Mouse (Mus musculus): ENCODE results near the gene Gm26897. TPM values are rescaled to one million over a fixed set of nuclear protein-coding genes. Genes with fewer than 3 reads are reported as not detected.
A peak's percentile ranks its signal among the peaks of the same experiment; 100 is the strongest.

Gene Gm26897
- total RNA-seq (2021): not detected

DNA sequence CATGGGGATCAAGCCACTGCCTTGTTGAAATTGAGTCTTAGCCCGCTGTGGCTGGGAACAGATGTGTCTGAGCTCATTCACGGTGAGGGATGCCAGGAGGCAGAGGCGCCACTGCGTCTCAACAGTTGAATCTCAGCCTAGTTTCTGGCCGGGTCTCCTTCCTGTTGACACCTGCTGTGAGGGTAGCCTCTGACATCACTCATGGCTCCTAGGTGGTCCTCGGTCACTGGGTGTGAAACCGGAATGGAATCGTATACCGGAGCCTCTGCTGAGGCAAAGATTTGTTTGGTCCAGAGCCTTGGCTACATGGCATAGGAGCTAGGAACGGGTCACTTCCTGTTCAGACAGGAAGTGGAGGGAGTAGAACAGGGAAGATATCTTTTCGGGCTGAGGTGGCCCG is at the start of gene Gm26897:
TSS of gene Gm26897 (plus strand) at position 74 of the 400 bp plus-strand sequence.
- DNase-seq (ENCODE audit: extremely low spot score in 1 of 2, low spot score in 2 of 2): no peak
- intact Hi-C loops (cut with DNase I): no loop called here

DNA sequence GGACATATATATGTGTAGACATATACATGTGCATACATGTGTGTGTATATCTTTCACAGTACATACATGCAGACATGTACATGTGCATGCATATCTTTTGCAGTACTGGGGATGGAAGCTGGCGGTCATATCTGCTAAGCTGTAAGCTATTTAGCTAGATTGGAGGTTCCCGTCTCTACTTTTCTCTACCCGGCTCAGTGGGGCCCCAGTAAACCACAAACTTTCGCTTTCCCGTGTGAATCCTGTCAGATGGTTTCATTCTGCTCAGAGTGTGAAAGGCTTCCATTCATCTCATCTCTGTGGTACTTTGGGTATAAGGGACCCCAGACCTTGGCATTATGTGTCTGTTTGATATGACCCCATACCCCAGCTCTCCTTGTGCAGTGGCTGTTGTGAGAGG is 46.4 kb upstream of the Gm26897 start:
- DNase-seq (ENCODE audit: extremely low spot score in 1 of 2, low spot score in 2 of 2): no peak
- intact Hi-C loops (cut with DNase I): no loop called here

DNA sequence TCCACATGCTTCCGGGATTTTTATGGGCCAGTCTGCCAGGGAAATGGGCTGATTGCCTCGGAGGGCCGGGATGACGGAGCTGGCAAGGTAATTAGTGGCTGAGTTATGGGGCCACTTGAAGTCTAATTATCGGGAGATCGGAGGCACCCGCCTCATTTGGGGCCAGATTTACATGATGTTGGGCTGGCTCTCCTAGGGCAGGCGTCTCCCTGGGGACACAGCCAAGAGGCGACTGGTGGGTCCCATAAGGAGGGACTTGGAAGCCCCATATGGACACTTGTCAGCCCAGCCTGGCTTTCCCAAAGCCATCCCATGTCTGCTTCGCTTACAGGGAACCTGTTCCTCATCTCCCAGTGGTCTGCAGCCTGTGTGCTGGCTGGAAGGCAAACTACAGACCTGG is 45.1 kb upstream of the Gm26897 start:
- intact Hi-C loops (cut with DNase I): no loop called here
- DNase-seq (ENCODE audit: extremely low spot score in 1 of 2, low spot score in 2 of 2): no peak

DNA sequence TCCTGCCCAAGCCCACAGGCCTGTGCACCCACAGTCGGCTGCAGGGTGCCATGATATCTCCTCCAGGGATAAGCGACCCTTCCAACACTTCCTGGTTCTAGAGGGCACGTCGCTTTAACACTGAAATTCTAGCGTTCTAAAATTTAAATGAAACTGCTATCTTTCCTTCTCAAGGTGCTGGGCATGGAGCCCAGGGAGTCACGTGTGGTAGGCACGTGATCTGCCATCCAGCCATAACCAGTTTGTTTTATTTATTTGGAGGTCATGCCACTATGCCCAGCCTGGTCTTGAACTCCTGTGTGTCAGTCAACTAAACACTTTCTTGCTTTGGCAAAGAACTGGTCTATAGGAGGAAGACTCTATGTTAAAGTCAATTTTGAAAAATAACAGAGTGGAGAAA is 35.7 kb upstream of the Gm26897 start:
- no peak for DNase-seq (ENCODE audit: extremely low spot score in 1 of 2, low spot score in 2 of 2)
- intact Hi-C loops (cut with DNase I): no loop called here

DNA sequence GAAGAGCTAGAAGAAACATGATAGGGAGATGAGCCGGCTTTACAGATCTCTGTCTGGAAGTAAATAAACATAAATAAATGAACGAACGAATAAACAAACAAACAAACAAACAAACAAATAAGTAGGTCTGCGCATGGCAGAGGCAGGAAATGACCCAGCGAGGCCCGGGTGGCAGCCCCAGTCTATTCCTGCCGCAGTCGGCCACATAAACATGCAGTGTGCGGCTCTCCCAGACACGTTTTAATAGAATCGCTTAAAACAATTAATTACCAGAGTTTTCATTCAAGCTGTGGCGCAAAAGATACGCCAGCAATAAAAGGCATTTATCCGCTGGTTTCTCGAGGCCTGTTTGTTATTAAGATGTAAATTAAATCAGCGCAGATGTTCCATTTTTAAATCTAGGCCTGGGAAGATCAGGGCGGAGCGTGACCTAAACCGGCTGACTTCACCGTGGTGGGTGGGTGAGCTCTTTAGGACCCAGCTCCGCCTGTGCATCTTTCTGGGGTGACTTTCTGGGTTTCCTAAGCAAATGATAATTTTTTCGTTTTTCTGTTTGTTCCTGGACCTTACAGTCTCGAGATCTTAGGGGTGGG is 33.9 kb upstream of the Gm26897 start:
- intact Hi-C loops (cut with DNase I): no loop called here
- no peak for DNase-seq (ENCODE audit: extremely low spot score in 1 of 2, low spot score in 2 of 2)

DNA sequence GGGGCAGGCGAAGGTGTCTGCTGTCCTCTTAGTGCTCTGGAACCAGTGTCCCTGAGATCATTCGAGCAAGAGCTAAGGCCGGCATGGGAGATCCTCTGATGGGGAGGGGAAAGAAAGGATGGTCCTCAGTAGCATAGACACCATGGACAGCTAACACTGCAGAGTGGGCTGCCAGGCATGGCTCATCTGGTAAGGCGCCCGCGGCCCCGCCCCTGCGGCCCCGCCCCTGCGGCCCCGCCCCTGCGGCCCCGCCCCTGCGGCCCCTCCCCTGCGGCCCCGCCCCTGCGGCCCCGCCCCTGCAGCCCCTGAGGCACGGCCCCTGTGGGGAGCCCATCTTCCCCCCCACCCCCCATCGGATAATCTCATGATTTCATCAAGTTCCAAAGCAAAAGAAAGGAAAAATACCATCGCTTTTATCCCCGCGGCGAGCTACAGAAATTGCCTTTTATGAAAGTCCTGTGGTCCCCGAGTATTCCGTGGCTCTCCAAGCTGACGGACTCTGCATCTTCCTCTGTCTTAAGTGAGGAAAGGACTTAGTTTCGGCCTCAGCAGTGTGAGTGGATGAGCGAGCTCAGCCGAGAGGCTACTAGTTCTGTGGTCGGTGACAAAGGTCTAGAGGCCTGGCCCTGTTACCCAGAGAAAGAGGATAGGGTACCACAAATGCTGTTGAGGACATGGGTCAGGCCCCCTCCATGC is 31.9 kb upstream of the Gm26897 start:
- DNase-seq (ENCODE audit: extremely low spot score in 1 of 2, low spot score in 2 of 2): no peak
- intact Hi-C loops (cut with DNase I): no loop called here

DNA sequence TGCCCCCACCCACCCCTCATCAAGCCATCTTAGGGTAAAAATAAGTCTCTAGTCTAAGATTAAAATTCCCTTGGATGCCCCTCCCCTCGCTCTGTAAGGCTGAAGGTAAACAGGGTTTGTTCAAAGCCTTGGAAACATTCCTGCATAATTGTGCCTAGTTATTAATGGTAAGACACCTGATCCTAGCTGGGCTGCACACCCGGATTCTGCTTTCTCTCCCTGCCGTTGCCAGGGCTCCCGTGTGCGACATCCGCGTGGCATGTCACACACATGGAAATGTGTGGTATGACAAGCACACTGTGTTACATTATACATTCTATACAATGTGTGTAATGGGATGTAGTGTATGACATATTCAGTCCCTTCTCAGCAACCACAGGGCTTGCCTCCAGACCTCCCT is 30.1 kb upstream of the Gm26897 start:
- DNase-seq (ENCODE audit: extremely low spot score in 1 of 2, low spot score in 2 of 2): no peak
- intact Hi-C loops (cut with DNase I): no loop called here

DNA sequence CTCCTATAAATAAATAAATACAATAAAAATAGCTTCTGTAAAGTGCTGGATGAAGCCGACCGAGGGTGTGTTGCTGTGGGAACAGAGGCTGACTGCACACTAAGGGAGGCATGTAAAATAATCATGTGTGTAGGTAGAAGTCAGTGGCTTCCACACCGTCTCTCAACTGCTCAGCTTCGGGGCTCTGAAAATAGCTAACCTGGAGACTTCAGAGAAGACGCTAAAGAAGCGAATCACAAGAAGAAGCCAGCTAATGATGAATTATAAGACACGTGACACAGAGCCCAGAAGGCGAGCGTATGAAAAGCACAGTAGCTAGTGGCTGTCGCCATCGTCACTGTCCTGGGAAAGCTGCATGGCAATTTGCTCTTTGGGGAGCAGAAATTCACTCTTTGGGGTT is 29.4 kb upstream of the Gm26897 start:
- intact Hi-C loops (cut with DNase I): no loop called here
- no peak for DNase-seq (ENCODE audit: extremely low spot score in 1 of 2, low spot score in 2 of 2)

DNA sequence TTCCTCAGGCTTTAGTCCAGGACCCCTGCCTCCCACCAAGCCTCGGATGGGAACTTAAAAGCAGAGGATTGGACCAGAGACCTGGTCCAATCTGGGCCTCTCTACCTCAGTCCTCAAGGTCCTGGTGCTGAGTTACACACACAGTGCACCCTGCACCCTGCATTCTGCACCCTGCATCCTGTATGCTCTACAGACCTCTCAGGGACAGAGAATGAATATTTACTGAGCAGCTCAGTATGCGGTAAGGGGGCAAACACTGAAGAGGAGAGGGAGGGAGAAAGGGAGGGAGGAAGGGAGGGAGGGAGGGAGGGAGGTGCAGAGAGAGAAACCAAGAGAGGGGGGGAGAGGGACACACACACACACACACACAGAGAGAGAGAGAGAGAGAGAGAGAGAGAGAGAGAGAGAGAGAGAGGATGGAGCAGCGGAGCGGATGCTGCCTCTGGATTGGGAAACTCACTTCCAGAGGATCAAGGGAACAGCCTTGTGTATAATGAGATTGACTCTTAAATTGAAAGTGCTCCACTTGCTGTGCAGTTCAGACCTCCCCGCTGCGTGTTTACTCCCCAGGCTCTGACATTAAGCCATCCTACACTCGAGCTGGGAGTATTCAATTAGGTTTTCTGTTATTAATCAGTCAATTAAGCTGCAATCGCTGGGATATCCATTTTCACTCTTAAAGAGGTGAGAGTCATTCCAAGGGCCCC is 24.4 kb upstream of the Gm26897 start:
- intact Hi-C loops (cut with DNase I): no loop called here
- no peak for DNase-seq (ENCODE audit: extremely low spot score in 1 of 2, low spot score in 2 of 2)

DNA sequence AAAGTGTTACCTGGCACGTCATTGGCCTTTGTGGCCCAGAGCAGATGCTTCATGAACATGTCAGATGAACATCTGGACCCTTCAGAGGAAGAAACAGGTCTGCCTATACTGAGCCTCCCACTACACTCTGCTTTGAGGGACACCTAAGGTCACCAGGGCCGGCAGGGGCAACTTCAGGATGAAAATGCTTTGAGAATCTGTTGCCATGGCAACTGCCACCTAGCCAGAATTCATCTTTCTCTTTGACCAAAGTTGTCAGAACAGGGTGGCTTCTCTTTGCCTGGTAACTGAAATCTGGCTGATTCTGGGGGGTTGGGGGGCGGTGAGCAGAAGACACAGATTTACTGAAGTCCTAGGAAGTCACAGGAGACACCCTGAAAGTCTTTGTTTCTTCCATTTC is 14.7 kb upstream of the Gm26897 start:
- intact Hi-C loops (cut with DNase I): no loop called here
- no peak for DNase-seq (ENCODE audit: extremely low spot score in 1 of 2, low spot score in 2 of 2)

DNA sequence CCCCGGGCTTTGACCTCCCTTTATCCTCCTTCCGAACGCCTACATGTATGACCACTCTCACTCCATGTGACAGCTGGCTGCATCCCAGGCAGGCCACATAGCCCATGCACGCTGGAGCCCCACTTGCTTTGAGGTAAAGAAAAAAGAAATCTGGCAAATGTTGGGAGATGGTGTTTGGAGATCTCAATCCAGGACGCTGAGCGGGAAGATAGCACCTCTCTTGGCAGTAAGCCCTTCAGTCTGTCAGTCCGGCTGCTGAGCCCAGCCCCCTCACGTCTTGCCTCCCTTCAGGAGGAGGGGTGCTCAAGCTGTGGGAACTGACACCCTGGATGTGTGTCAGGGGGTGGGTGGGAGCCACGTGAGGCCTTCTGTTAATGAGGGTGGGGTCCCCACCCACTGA is 13.0 kb upstream of the Gm26897 start:
- intact Hi-C loops (cut with DNase I): loop anchor here (10.0 kb wide), 1 partner anchor 296 kb away; no protein-coding TSS in a partner anchor
- peak; percentile 58 to 60 for DNase-seq (ENCODE audit: extremely low spot score in 1 of 2, low spot score in 2 of 2)

DNA sequence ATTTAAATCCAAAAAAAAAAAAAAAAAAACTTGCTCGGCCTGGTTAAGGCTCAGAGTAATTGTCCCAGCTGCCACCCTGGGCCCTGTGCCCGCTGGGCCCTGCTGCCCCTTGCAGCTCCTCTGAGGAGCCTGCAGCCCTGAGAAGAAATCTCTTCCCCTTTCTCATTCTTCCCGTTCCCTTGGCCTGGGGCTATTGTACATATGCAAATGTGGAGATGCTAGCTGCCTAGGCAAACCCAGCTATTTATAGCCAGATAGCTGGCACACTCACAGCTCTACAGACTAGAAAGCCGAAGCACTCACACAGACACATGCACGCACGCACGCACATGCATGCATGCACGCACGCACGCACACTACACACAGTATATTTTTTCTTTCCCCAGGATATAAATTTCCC is 9.0 kb upstream of the Gm26897 start:
- intact Hi-C loops (cut with DNase I): loop anchor here (10.0 kb wide), 1 partner anchor 300 kb away; no protein-coding TSS in a partner anchor
- DNase-seq (ENCODE audit: extremely low spot score in 1 of 2, low spot score in 2 of 2): peak in 1 of 2 experiments; percentile 60

DNA sequence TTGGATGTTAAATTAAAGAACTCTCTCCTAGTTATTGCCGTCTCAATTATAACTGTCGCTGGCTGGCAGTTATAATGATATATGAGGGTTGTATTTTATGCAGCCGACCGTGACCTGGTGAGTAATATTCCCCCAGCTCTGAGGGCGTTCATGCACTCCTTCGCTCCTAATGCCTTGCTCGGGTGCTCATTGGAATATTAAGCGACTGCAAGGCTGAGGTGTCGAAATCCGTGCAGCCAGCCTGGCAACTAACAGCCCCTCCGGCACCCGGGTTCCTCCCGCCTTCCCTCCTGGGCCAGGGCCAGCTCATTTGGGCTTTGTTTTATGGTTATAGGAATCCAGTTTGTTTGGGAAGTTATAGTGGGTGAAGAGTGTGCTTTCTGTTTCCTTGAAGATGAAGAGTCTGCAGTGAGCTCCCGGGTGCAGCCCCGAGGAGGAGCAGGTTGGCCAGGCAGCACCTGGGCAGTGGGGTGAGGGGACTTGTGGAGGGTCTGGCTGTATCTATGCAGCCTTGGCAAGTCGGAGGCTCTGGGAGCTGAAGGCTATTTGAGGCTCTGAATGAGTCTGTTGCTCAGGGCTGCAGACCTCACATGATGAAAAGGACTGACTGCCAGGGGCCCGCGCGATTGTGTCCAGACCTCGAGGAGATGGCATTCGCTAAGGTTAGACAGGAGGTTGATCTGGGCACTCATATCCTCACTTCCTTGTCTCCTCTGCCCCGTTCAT is 8.4 kb upstream of the Gm26897 start:
- intact Hi-C loops (cut with DNase I): loop anchor here (10.0 kb wide), 1 partner anchor 301 kb away; no protein-coding TSS in a partner anchor
- DNase-seq (ENCODE audit: extremely low spot score in 1 of 2, low spot score in 2 of 2): no peak

DNA sequence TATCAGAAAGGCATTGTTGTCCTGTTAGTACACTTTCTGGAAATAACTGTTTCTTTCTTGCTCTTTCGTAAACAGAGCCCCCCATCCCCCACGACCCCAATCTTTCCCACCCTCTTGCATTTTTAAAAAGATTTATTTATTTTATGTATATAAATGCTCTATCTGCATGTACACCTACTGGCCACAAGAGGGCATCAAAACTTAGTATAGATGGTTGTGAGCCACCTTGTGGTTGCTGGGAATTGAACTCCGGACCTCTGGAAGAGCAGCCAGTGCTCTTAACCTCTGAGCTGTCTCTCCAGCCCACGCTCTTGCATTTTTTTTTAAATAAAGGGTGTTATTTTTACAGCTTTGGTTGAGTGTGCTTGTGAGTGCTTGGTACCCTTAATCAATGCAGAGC is 5.3 kb upstream of the Gm26897 start:
- no peak for DNase-seq (ENCODE audit: extremely low spot score in 1 of 2, low spot score in 2 of 2)
- intact Hi-C loops (cut with DNase I): loop anchor here (10.0 kb wide), 1 partner anchor 304 kb away; no protein-coding TSS in a partner anchor

DNA sequence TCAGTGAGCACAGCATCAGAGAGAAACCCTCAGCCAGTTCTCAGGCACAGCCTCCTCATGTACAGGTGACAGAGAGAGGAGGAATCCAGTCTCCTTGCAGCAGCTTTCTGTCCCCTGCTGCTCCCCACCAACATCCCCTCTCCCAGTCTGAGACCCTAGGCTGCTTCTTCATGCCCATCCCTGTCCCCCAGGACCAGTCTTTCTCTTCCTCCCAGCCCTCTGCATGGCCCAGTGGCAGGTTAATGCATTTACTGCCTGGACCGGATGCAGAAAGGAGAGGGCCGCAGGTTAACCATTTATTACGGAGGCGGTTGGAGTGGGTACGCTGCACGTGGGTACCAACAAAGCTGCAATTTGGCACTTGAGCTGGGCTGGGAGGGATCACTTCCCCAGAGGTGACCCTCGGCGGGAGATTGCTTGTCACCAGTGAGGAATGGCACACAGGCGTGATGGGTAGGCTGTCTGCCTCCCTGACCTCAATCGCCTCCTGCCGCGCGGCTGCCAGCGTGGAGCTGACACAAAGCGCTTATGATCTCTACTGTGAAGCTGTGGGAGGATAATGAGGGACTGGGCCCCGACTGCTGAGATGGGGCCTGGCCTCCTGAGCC is 3.1 kb upstream of the Gm26897 start:
- intact Hi-C loops (cut with DNase I): no loop called here

DNA sequence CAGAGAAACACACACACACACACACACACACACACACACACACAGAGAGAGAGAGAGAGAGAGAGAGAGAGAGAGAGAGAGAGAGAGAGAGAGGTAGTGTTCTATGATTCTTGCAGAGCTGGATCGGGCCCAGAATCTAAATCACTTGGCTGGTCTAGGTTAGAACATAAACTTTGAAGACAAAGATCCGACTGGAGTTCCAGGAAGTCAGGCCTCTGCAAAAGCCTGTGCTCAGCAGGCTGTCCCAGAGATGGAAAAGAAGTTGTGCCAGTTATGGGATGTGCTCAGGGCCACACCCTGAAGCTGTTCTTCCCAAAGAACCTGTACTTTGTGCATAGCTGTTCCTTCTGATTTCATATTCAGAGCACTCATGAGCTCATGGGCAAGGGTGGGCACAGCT is 1.5 kb upstream of the Gm26897 start:
- no peak for DNase-seq (ENCODE audit: extremely low spot score in 1 of 2, low spot score in 2 of 2)
- intact Hi-C loops (cut with DNase I): no loop called here

More for the DNA sequence above, 3.1 kb upstream of the Gm26897 start:
- DNase-seq (ENCODE audit: extremely low spot score in 1 of 2, low spot score in 2 of 2): no peak

DNA sequence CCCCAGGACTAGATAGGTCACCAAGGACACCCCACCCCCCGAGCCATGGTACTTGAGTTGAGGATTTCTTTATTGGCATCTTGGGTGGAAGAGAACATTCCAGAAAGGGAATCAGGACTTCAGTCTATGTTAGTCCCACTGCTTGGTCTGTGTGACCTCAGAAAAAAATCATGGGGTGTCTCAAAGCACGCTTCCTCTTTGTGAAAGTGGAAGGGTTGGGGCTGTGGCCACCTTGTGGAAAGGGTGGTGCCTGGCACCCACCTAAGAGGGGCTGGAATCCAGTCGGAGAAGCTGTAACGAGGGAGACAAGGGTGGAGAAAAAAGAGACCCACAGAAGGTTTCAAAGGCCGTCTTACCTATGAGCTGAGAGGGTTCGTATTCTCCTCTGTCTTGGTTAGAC is 5.8 kb downstream of the Gm26897 start:
- no peak for DNase-seq (ENCODE audit: extremely low spot score in 1 of 2, low spot score in 2 of 2)
- intact Hi-C loops (cut with DNase I): no loop called here

DNA sequence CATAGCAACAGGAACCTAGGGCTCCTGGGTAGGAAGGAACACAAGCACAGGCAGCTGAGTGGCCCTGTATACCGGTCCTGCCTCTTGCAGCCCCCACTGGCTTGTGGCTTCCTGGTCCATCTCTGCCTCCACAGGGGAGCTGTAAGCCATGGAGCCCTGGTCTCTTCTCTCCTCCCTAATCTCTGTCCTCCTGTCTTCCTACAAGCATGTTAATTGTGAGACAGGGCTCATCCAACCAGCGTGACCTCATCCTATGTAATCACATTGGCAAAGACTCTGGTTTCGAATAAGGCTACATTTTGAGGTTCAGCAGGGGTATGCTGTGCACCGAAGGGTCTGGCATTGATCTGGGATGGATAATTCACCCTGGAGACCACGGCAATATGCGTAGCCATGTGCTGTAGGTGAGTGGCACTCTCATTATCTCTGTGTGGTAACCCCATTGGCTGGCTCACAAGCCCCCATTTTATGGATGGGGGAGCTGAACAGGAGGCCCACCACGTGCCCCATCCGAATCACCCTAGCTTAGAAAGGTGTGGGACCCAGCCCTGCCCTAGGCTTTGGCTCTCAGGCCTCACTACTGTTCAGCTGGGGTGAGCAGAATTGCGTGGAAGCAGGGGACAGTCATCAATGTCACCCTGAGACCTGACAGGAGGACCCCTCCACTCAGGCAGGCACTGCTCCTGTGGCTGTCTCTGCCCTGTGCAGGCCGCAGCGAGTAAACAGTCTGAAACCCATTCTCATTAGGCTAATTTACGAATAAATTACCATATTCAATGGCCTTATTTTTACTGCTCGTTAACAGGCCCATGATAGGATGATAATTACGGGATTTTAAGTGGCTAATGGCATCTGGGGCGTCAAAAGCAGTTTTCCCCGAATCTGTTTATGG is 6.9 kb downstream of the Gm26897 start:
- intact Hi-C loops (cut with DNase I): no loop called here
- no peak for DNase-seq (ENCODE audit: extremely low spot score in 1 of 2, low spot score in 2 of 2)

Measured in left cerebral cortex, postnatal 10 days (tissue).